Comparison of ENCODE assay signal across 19 mouse cellular contexts in genomic region chr10:66234370-66234916, GRCm38 (mm10).
"Had no signal": no experiment of that assay in that cellular context is flagged by ENCODE, and none has a peak within 500 bp of the region (broad histone marks: within the 10 kb centered on the region; RNA-seq: fewer than 3 reads in every experiment).

No protein-coding gene starts in this region.

- H3K9ac ChIP-seq: limb, embryonic 12.5 days; liver, embryonic 13.5 days; liver, postnatal 0 days; lung, embryonic 15.5 days; midbrain, embryonic 15.5 days; neural tube, embryonic 13.5 days; stomach, embryonic 15.5 days had no signal

- H3K9me3 ChIP-seq: limb, embryonic 12.5 days; liver, embryonic 13.5 days; lung, embryonic 15.5 days; megakaryocyte, embryonic 14.5 days; neural tube, embryonic 13.5 days; stomach, embryonic 15.5 days had no signal

- DNase-seq: kidney, adult 8-10 months; kidney, postnatal 25 days; liver; liver, embryonic 13.5 days; liver, postnatal 0 days; lung, postnatal 14 days; retina, postnatal 1 day; right cerebral cortex, postnatal 4 days; spleen, adult 18-20 months; thymus, postnatal 4 days had no signal

- H3K36me3 ChIP-seq: limb, embryonic 12.5 days; liver, embryonic 13.5 days; lung, embryonic 15.5 days; midbrain, embryonic 15.5 days; neural tube, embryonic 13.5 days; stomach, embryonic 15.5 days had no signal

- ATAC-seq: intestine, postnatal 0 days; liver, postnatal 0 days; midbrain, embryonic 15.5 days had no signal

- H3K4me3 ChIP-seq: limb, embryonic 12.5 days; liver, embryonic 13.5 days; lung, embryonic 15.5 days; megakaryocyte, embryonic 14.5 days; midbrain, embryonic 15.5 days; neural tube, embryonic 13.5 days; stomach, embryonic 15.5 days had no signal

- H3K4me2 ChIP-seq: limb, embryonic 12.5 days; liver, embryonic 13.5 days; lung, embryonic 15.5 days; midbrain, embryonic 11.5 days; midbrain, embryonic 15.5 days; neural tube, embryonic 13.5 days; stomach, embryonic 15.5 days had no signal

- H3K27me3 ChIP-seq: limb, embryonic 12.5 days; liver, embryonic 13.5 days; lung, embryonic 15.5 days; megakaryocyte, embryonic 14.5 days; midbrain, embryonic 15.5 days; neural tube, embryonic 13.5 days; stomach, embryonic 15.5 days had no signal

- H3K4me1 ChIP-seq: limb, embryonic 12.5 days; liver, embryonic 13.5 days; lung, embryonic 15.5 days; megakaryocyte, embryonic 14.5 days; midbrain, embryonic 15.5 days; neural tube, embryonic 13.5 days; stomach, embryonic 15.5 days had no signal

- H3K27ac ChIP-seq: limb, embryonic 12.5 days; liver, embryonic 13.5 days; lung, embryonic 15.5 days; macrophage; midbrain, embryonic 15.5 days; neural tube, embryonic 13.5 days; stomach, embryonic 15.5 days had no signal
